8 mouse cellular contexts compared by ENCODE assay signal in genomic region chr2:35255462-35255861, GRCm38 (mm10). TPM values are rescaled to one million over a fixed set of nuclear protein-coding genes. Genes with fewer than 3 reads are reported as not detected.
DNase-seq lines count a peak whose midpoint lies in the region; ATAC-seq and TF ChIP-seq lines count a peak whose summit lies in the region.

No protein-coding gene starts in this region.

- no peak for DNase-seq in kidney, postnatal 0 days (ENCODE audit: low spot score)
- no peak for DNase-seq in embryonic facial prominence, embryonic 14.5 days (ENCODE audit: low spot score)
- no peak for DNase-seq in MN1 (ENCODE audit: low spot score)
- DNase-seq in spleen, adult 12 weeks (ENCODE audit: low spot score) = no peak

- H3K4me2 ChIP-seq in kidney, postnatal 0 days (ENCODE audit: low read length) = peak overlapping the region; percentile 90; the same call in 1 of the 2 replicates
- no peak overlapping the region for H3K4me2 ChIP-seq in kidney, embryonic 14.5 days (replicated peaks; ENCODE audit: low read depth, low read length)
- H3K4me2 ChIP-seq in embryonic facial prominence, embryonic 14.5 days (ENCODE audit: low read depth, low read length) = peak overlapping the region; percentile 92
- peak overlapping the region; percentile 84; the same call in 1 of the 2 replicates for H3K4me2 ChIP-seq in hindbrain, embryonic 13.5 days
- peak overlapping the region; percentile 79 for H3K4me2 ChIP-seq in myocyte (ENCODE audit: low read depth)

- no peak for TF ChIP-seq CTCF in kidney, postnatal 0 days (IDR thresholded peaks at IDR 0.05; ENCODE audit: low read depth)

- 75% methylated on average over 7 of the region's 7 CpGs for WGBS in kidney, postnatal 0 days
- 75% methylated on average over 7 of the region's 7 CpGs for WGBS in kidney, embryonic 14.5 days
- WGBS in embryonic facial prominence, embryonic 14.5 days = 67% methylated on average over 7 of the region's 7 CpGs
- 64% methylated on average over 7 of the region's 7 CpGs for WGBS in hindbrain, embryonic 13.5 days

- H3K4me1 ChIP-seq in kidney, postnatal 0 days (replicated peaks; ENCODE audit: insufficient read depth, low read length) = peaks cover 14% of the 10 kb centered on the region
- H3K4me1 ChIP-seq in kidney, embryonic 14.5 days (ENCODE audit: control insufficient read depth, insufficient read depth, low read length) = peaks cover 14% of the 10 kb centered on the region
- peaks cover 38% of the 10 kb centered on the region for H3K4me1 ChIP-seq in embryonic facial prominence, embryonic 14.5 days (ENCODE audit: control insufficient read depth, insufficient read depth, low read length)
- peaks cover 26% of the 10 kb centered on the region for H3K4me1 ChIP-seq in hindbrain, embryonic 13.5 days (replicated peaks)

- no peaks in the 10 kb centered on the region for H3K27me3 ChIP-seq in kidney, postnatal 0 days (ENCODE audit: insufficient read depth, low read length)
- no peaks in the 10 kb centered on the region for H3K27me3 ChIP-seq in kidney, embryonic 14.5 days (ENCODE audit: control insufficient read depth, insufficient read depth, low read length)
- H3K27me3 ChIP-seq in embryonic facial prominence, embryonic 14.5 days (replicated peaks; ENCODE audit: control insufficient read depth, insufficient read depth, low read length) = no peaks in the 10 kb centered on the region
- H3K27me3 ChIP-seq in hindbrain, embryonic 13.5 days = peaks cover 37% of the 10 kb centered on the region
- H3K27me3 ChIP-seq in myocyte (ENCODE audit: control insufficient read depth, insufficient read depth, insufficient read length) = no peaks in the 10 kb centered on the region

- no peak overlapping the region for H3ac ChIP-seq in myocyte (ENCODE audit: control insufficient read depth, insufficient read length)

- H3K27ac ChIP-seq in kidney, postnatal 0 days = no peak overlapping the region
- H3K27ac ChIP-seq in kidney, embryonic 14.5 days (ENCODE audit: low read depth, low read length) = no peak overlapping the region
- H3K27ac ChIP-seq in embryonic facial prominence, embryonic 14.5 days (replicated peaks; ENCODE audit: low read depth, low read length) = 0 out of 2 replicates have a peak overlapping the region, but pooled peaks have one; percentile 8
- no peak overlapping the region for H3K27ac ChIP-seq in hindbrain, embryonic 13.5 days

- H3K79me2 ChIP-seq in myocyte (ENCODE audit: control insufficient read depth, insufficient read depth) = peaks cover 35% of the 10 kb centered on the region

- no peaks in the 10 kb centered on the region for H3K36me3 ChIP-seq in kidney, postnatal 0 days (ENCODE audit: insufficient read depth, low read length)
- H3K36me3 ChIP-seq in kidney, embryonic 14.5 days (ENCODE audit: control insufficient read depth, insufficient read depth, low read length) = no peaks in the 10 kb centered on the region
- no peaks in the 10 kb centered on the region for H3K36me3 ChIP-seq in embryonic facial prominence, embryonic 14.5 days (ENCODE audit: control insufficient read depth, insufficient read depth, low read length)
- H3K36me3 ChIP-seq in hindbrain, embryonic 13.5 days = no peaks in the 10 kb centered on the region
- no peaks in the 10 kb centered on the region for H3K36me3 ChIP-seq in myocyte (ENCODE audit: control insufficient read depth, insufficient read depth)

- no peak for ATAC-seq in kidney, postnatal 0 days (replicated peaks; ENCODE audit: low FRiP score, low read depth)
- ATAC-seq in kidney, embryonic 14.5 days (ENCODE audit: low FRiP score, low TSS enrichment) = no peak
- no peak for ATAC-seq in embryonic facial prominence, embryonic 14.5 days (ENCODE audit: low read depth)
- ATAC-seq in hindbrain, embryonic 13.5 days (ENCODE audit: low FRiP score) = no peak
- no peak for ATAC-seq in activated CD4-positive, CD25-positive, alpha-beta regulatory T cell, adult 4 months

- no peak overlapping the region for H3K9ac ChIP-seq in kidney, postnatal 0 days (ENCODE audit: low read depth, low read length)
- H3K9ac ChIP-seq in kidney, embryonic 14.5 days (ENCODE audit: low read depth, low read length) = no peak overlapping the region
- H3K9ac ChIP-seq in embryonic facial prominence, embryonic 14.5 days (ENCODE audit: low read depth, low read length) = peak overlapping the region; percentile 80; the same call in 1 of the 2 replicates
- 0 out of 2 replicates have a peak overlapping the region, but pooled peaks have one; percentile 78 for H3K9ac ChIP-seq in hindbrain, embryonic 13.5 days

- H3K9me3 ChIP-seq in kidney, postnatal 0 days (replicated peaks; ENCODE audit: low read length) = no peaks in the 10 kb centered on the region
- no peaks in the 10 kb centered on the region for H3K9me3 ChIP-seq in kidney, embryonic 14.5 days (ENCODE audit: control insufficient read depth, low read length)
- no peaks in the 10 kb centered on the region for H3K9me3 ChIP-seq in embryonic facial prominence, embryonic 14.5 days (ENCODE audit: control insufficient read depth, low read length)
- H3K9me3 ChIP-seq in hindbrain, embryonic 13.5 days = no peaks in the 10 kb centered on the region

- H3K4me3 ChIP-seq in kidney, postnatal 0 days (replicated peaks; ENCODE audit: low read depth, low read length) = no peak overlapping the region
- H3K4me3 ChIP-seq in kidney, embryonic 14.5 days (ENCODE audit: low read length) = no peak overlapping the region
- H3K4me3 ChIP-seq in embryonic facial prominence, embryonic 14.5 days (ENCODE audit: low read depth, low read length) = no peak overlapping the region
- H3K4me3 ChIP-seq in hindbrain, embryonic 13.5 days = no peak overlapping the region
- H3K4me3 ChIP-seq in myocyte = peak overlapping the region; percentile 52

- no peak for TF ChIP-seq POLR2A in myocyte (IDR thresholded peaks at IDR 0.05; ENCODE audit: insufficient read length, low read depth)

TF ChIP-seq in myocyte, 11 proteins besides CTCF, POLR2A, EP300 and RAD21:
- TF ChIP-seq SRF (IDR thresholded peaks at IDR 0.05; ENCODE audit: control insufficient read depth, insufficient read length, low read depth) (no peak), MYOD1 (IDR thresholded peaks at IDR 0.05; ENCODE audit: control insufficient read depth in 1 of 3, insufficient read length in 2 of 3, low read depth in 2 of 3) (no peak), REST (IDR thresholded peaks at IDR 0.05; ENCODE audit: insufficient read depth, insufficient read length) (no peak), MYOG (IDR thresholded peaks at IDR 0.05; ENCODE audit: control insufficient read depth in 1 of 3, insufficient read depth in 1 of 3, insufficient read length in 2 of 3, low read depth in 2 of 3) (no peak), POLR2AphosphoS2 (IDR thresholded peaks at IDR 0.05; ENCODE audit: insufficient read length, low read depth) (no peak), USF1 (IDR thresholded peaks at IDR 0.05; ENCODE audit: low read depth) (no peak), CEBPB (IDR thresholded peaks at IDR 0.05; ENCODE audit: insufficient read depth, poor library complexity, severe bottlenecking) (no peak), MAX (IDR thresholded peaks at IDR 0.05; ENCODE audit: low read depth) (no peak), TCF3 (IDR thresholded peaks at IDR 0.05; ENCODE audit: insufficient read length, low read depth) (no peak), E2F4 (IDR thresholded peaks at IDR 0.05; ENCODE audit: insufficient read depth) (no peak), TCF12 (IDR thresholded peaks at IDR 0.05; ENCODE audit: insufficient read depth, poor library complexity, severe bottlenecking) (no peak)

RNA-seq across cellular contexts. Expression of gene Gsn, which starts 0.7 kb away (rescaled TPM):
- 158 and 159 TPM in 2 replicates for polyA plus RNA-seq in kidney, postnatal 0 days (2015; fragmentation: Nextera tagmentation; extraction: Ambion mirVana)
- 57.6 and 84.2 TPM in 2 replicates for polyA plus RNA-seq in kidney, embryonic 14.5 days (2014; fragmentation: Nextera tagmentation; extraction: Ambion mirVana)
- 359 and 397 TPM in 2 replicates for polyA plus RNA-seq in embryonic facial prominence, embryonic 14.5 days (2014; fragmentation: Nextera tagmentation; extraction: Ambion mirVana)
- polyA plus RNA-seq in hindbrain, embryonic 13.5 days (2015; fragmentation: Nextera tagmentation; extraction: Ambion mirVana) = 27.4 and 28.2 TPM in 2 replicates
- polyA plus RNA-seq in myocyte (2012; fragmentation: generic; extraction: Trizol) = 282 TPM
- polyA plus RNA-seq in activated CD4-positive, CD25-positive, alpha-beta regulatory T cell, adult 4 months (2017; shearing (Covaris generic)) = 10 to 100 TPM; 27.2 to 28.3 TPM

RNA-seq across cellular contexts. Expression of gene Rab14, which starts 54.5 kb away (rescaled TPM):
- polyA plus RNA-seq in kidney, postnatal 0 days (2015; fragmentation: Nextera tagmentation; extraction: Ambion mirVana) = 429 and 454 TPM in 2 replicates
- polyA plus RNA-seq in kidney, embryonic 14.5 days (2014; fragmentation: Nextera tagmentation; extraction: Ambion mirVana) = 308 and 329 TPM in 2 replicates
- polyA plus RNA-seq in embryonic facial prominence, embryonic 14.5 days (2014; fragmentation: Nextera tagmentation; extraction: Ambion mirVana) = 278 and 298 TPM in 2 replicates
- 462 and 482 TPM in 2 replicates for polyA plus RNA-seq in hindbrain, embryonic 13.5 days (2015; fragmentation: Nextera tagmentation; extraction: Ambion mirVana)
- 102 TPM for polyA plus RNA-seq in myocyte (2012; fragmentation: generic; extraction: Trizol)
- 100 to 1,000 TPM in 1 of 2 experiments, 10 to 100 TPM in 1; 90.7 to 129 TPM for polyA plus RNA-seq in activated CD4-positive, CD25-positive, alpha-beta regulatory T cell, adult 4 months (2017; shearing (Covaris generic))

Comparison
In these comparisons a context has a peak if more than half of its experiments do, and no peak if none do; other contexts are left out.
1. H3K9ac ChIP-seq: peak in embryonic facial prominence, embryonic 14.5 days (single experiment) and hindbrain, embryonic 13.5 days (single experiment); none in kidney, postnatal 0 days (single experiment) and kidney, embryonic 14.5 days (single experiment).